Mouse (Mus musculus) skeletal muscle tissue, adult 2 months (tissue): ENCODE measurements around the gene Pcsk2.

ENCODE experiments used
- DNase-seq: peaks from one replicate; pipeline ENCODE4 v3.0.0-alpha.2; 2012; ENCODE audit warnings: low read depth, low spot score

Gene Pcsk2

GRCm38 (mm10) chr2:143837291-143837701, 291.3 kb downstream of the Pcsk2 start:
- peak; percentile 64 for DNase-seq

- DNase-seq: no peak
These were observed 292.7 kb downstream of the Pcsk2 start for GRCm38 (mm10) chr2:143838698-143839097.

DNA sequence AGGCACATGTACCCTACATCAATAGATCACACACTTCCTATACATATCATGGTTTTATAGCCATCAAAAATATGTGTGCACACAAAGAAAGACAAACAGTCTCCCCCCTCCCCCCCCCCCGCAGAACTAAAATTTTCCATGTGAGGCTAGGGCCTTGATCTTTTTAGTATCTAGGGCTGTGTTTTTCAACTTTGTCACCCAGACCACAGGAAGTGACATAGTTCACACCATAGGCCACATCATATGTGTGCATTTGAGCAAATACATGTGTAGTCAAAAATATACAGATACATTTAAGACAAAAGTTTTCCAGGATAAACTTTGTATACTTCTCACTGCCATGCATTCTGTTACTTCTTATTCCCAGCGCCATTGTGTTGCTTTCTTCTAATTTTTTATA, 293.5 kb downstream of the Pcsk2 start:
- no peak for DNase-seq

DNA sequence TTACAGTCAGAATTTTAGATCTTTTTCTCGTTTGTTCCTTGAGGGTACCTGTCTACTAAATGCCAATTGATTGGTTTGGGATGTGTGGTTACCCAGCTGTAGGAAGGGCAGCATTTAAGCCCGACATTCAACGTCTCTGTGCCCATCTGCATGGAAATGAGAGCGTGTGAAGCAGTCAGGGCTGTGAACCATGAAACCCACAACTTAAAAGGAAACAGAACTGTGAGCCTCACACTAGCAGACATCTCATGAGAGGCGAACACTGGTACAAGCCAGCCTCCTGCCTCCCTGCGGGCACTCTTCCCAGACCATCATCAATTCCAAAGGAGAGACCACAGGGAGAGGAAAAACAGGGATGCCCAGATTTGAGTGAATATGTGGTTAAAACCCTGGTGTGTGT, 294.9 kb downstream of the Pcsk2 start:
- DNase-seq: no peak

GRCm38 (mm10) chr2:143841536-143841935, 295.6 kb downstream of the Pcsk2 start:
- no peak for DNase-seq

DNA sequence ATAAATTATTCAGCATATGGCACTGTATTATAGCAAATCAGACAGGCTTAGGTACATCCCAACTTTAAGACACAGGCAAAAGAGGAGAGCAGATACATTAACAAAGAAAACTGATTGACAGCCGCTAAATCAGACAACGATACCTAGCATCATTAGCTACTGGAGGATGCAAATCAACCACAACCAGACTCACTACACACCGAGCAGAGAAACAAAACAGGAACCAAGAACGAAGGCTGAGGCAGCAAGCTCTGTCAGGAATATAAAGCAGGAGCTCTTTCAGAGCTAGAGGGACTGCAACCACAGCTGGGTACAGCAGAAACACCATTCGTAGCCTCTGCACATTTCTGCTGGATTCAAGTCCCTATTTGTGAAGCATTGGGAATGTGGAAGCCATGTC, 298.8 kb downstream of the Pcsk2 start:
- no peak for DNase-seq

- DNase-seq: peak; percentile 66
These were observed 300.8 kb downstream of the Pcsk2 start for GRCm38 (mm10) chr2:143846799-143847198.

DNA sequence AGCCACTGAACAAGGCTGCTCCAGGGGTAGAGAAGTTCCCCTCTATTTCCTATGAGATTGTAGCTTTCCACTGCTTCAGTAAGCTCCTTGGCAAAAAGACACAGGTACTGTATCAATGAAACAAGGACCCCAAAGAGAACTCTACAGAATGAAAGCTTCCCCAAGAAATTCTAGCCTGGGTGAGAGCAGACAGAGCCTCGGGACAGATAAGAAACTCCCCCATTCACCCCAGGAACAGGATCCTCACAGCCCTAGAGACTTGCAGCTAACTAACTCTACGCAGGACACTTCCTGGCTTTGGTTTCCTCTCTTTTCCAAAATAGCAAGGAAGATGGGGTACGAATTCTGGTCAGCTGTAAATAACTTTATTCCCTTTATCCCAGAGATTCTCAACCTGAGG, 301.3 kb downstream of the Pcsk2 start:
- no peak for DNase-seq

GRCm38 (mm10) chr2:143851354-143852221, 305.6 kb downstream of the Pcsk2 start:
- peak; percentile 39 for DNase-seq

DNA sequence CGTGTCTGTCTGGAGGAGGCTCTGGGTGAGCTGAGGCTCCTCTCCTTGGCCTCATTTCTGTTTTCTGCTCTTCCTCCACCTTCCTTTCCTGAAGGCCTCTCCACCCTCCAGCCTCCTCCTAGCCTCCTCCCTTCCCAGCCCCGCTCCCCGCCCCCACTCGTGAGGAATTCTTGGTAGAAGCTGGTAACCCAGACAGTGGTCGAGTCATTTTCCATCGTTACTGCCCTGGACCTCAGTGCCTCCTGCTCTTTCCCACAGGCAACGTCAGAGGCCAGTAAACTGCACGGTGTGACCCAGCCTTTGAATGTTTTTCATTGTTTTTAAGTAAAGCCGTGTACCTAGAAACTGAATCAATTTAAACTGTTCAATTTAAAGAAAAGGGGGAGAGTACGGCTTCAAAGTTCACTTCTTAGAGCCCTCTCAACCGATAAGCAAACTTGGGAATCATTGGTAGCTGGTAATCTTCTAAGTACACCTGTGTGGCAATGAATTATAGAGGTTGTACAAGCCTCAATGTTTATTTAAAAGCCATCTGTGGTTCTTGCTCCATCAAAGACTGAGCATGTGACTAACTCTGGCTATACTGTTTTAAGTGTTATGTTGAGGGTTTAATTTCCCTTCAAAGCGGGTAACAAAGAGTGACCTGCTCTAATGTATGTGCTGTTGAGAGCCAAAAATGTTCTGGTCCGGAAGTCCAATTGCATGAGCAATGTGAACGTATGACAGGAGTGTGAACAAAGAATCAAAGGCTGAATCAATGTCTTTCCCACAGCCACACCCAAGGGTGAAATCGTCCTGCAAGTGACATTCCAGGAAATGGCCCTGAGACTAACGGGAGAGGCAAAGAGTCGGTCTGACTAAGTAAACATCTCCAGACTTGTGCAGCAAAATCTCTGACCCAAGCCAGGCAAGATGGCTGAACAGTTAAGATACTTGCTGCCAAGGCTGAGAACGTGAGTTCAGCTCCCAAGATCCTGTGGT, 306.6 kb downstream of the Pcsk2 start:
- DNase-seq: no peak

DNA sequence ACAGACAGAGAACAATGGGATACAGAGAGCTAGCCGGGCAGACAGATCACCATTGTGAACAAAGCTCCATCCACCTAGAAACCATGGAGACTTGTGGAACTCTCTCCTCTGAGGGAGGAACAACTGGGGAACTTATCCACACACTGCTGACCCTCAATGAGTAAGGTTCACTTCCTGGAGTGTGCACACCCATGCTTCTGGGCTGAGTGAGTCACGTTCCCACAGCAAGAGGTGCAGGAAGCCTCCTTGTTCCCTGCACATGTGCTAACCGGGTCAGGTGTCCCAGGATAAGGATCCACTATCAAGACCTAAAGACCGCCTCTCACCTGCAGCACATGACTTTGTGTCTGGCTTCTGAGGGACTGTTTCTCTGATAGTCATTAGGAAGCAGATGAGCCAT, 307.5 kb downstream of the Pcsk2 start:
- no peak for DNase-seq

DNA sequence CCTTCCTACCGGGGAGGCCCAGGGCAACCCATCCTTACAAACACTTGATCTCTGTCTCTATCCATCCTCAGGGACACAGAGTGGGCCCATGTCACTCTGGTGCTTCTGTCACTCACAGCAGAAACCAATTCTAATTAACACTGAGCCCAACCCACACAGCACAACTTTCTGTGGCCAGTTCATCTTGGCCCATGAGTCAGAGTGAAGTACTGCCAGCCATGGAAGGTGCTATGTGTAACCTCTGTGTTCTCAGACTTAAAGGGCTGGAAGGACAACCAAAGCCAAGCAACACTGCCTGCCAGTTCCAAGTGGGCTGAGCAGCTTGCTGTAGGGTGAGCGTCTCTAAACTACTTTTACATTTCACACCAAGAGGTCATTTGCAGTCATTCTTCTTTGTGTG, 313.2 kb downstream of the Pcsk2 start:
- DNase-seq: no peak

DNA sequence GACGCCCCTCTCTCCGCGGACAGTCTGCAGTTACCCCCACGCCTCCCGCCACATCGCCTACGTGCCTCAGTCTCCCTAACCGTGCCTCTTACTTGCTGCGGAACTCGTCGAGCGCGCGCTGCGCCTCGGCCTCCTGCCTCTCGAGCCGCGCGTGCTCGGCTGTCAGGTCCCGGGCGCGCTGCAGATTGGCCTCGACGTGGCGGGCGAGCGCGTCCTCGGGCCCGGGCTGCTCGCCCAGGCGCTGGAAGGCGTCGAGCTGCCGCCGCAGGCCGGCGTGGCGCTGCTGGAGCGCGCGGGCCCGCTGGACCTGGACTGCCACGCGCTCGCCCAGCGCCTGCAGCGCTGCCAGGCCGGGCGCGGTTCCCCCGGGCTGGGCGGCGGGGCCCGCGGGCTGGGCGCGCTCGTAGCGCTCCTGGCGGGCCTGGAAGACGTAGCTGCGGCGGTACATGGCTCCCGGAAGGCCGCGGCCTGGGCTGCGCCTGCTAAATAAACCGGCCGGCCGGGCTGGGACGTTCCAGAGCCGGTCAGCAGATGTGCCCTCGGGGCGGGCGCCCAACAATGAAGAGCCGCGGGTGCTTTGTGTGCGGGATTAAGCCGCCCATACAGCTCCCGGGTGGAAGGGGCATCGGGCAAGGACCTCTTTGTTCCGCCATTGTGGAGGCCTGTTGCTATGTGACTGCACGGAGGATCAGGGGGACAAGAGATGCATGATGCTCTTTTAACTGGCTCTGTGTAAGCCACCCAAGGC, 316.7 kb downstream of the Pcsk2 start, which contains the start of gene Bfsp1:
Gene Bfsp1 (minus strand): TSS at position 690 of the 748 bp plus-strand sequence.
- peak; percentile 27 for DNase-seq

GRCm38 (mm10) chr2:143864600-143864999, 318.6 kb downstream of the Pcsk2 start:
- no peak for DNase-seq
